Mouse (Mus musculus) cortical plate, adult 2 months (tissue): ENCODE measurements around the gene Ust.

ENCODE experiments used
- CTCF ChIP-seq: fragments of 200-500 bp; IDR thresholded peaks from 2 replicates; pipeline ENCODE4 v1.5.1; 2011; ENCODE audit warnings: mild to moderate bottlenecking, control low read depth, low read length; ENCODE audit not compliant: insufficient read depth; ENCODE audit errors: extremely low read depth
- POLR2A ChIP-seq: fragments of 200-500 bp; IDR thresholded peaks from 2 replicates; pipeline ENCODE4 v1.6.1; 2011; ENCODE audit warnings: mild to moderate bottlenecking, low read length, control low read depth; ENCODE audit not compliant: insufficient read depth; ENCODE audit errors: extremely low read depth

DNA sequence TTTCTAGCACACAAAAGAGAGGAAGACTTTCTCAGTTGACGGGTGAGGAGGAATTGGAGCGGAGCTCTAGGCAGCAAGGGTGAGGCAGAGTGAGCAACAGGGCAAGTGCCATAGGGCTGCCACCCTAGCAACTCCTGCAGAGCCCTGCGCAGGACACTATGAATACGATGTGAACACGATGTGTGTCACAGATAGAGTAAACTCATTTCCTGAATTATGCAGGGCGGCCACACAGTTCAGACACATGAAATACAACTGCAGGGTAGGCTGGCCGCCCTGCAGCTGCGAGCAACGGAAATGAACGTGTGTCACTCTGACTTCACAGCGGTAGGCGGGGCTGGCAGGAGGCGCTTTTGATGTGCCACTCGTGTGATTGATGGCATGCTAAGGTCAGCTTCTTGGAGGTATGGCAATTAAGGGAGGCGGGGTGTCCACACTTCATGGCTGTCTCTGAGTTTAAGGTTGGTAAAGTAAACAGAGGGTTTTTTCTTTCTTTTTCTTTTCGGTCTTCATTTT lies 304.7 kb downstream of the Ust start:
- TF ChIP-seq POLR2A, result no peak
- no peak for TF ChIP-seq CTCF
